ENCODE assay signal across 8 mouse cellular contexts in the genomic region with DNA sequence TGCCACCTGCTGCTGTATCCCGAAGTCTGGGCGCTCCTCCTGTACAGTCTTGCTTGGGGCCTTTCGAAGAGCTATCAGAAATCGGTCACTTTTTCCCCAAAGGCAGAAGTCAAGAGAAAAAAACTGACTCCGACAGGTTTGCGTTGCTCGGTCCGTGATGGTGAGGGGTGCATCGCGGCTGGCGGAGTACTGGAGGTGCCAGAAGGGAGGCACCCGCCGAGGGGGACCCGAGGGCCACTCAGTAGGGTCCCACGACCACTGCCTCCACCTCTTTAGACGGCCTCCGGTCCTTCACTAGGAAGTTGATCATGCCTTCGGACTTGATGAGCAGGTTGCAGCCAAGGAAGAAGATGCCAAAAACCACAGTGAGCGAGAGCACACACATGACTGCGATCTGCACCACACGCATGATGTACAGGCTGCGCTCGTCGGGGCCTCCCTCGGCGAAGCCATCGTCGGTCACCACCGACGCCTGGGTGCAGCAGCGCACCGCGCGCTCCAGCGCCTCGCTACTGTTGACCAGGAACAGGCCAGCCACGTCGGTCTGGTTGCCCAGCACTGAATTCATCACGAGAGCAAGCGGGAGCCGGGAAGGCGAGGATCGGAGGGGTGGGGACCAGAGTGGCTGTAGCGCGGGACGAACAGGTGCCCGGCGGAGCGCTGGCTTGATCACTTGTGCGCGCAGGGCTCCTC. TPM values are rescaled to one million over a fixed set of nuclear protein-coding genes. Genes with fewer than 3 reads are reported as not detected.
DNase-seq lines count a peak whose midpoint lies in the region; ATAC-seq lines count a peak whose summit lies in the region.

No protein-coding gene starts in this region.

- peak overlapping the region; percentile 26 for H3K27ac ChIP-seq in kidney, embryonic 16.5 days (ENCODE audit: low read length)
- H3K27ac ChIP-seq in embryonic facial prominence, embryonic 12.5 days = 0 out of 2 replicates have a peak overlapping the region, but pooled peaks have one; percentile 30
- H3K27ac ChIP-seq in midbrain, embryonic 13.5 days = peak overlapping the region; percentile 56

- peak overlapping the region; percentile 46 for H3K4me3 ChIP-seq in kidney, embryonic 16.5 days (ENCODE audit: low read length)
- peak overlapping the region; percentile 49 for H3K4me3 ChIP-seq in embryonic facial prominence, embryonic 12.5 days
- H3K4me3 ChIP-seq in midbrain, embryonic 13.5 days (replicated peaks) = peak overlapping the region; percentile 54

- H3K9ac ChIP-seq in kidney, embryonic 16.5 days (replicated peaks; ENCODE audit: low read length) = peak overlapping the region; percentile 47
- peak overlapping the region; percentile 53 for H3K9ac ChIP-seq in embryonic facial prominence, embryonic 12.5 days
- H3K9ac ChIP-seq in midbrain, embryonic 13.5 days (replicated peaks) = peak overlapping the region; percentile 69

- H3K4me1 ChIP-seq in kidney, embryonic 16.5 days (ENCODE audit: insufficient read depth, low read length) = peaks cover 12% of the 10 kb centered on the region; the same call in 1 of the 2 replicates
- H3K4me1 ChIP-seq in embryonic facial prominence, embryonic 12.5 days = peaks cover 9% of the 10 kb centered on the region; the same call in 1 of the 2 replicates
- H3K4me1 ChIP-seq in midbrain, embryonic 13.5 days (replicated peaks) = peaks cover 30% of the 10 kb centered on the region

- no peaks in the 10 kb centered on the region for H3K9me3 ChIP-seq in kidney, embryonic 16.5 days (ENCODE audit: low read length)
- no peaks in the 10 kb centered on the region for H3K9me3 ChIP-seq in embryonic facial prominence, embryonic 12.5 days
- no peaks in the 10 kb centered on the region for H3K9me3 ChIP-seq in midbrain, embryonic 13.5 days

- peak overlapping the region; percentile 62 for H3K4me2 ChIP-seq in kidney, embryonic 16.5 days (replicated peaks; ENCODE audit: low read depth, low read length)
- H3K4me2 ChIP-seq in embryonic facial prominence, embryonic 12.5 days (replicated peaks) = peak overlapping the region; percentile 89
- peak overlapping the region; percentile 76 for H3K4me2 ChIP-seq in midbrain, embryonic 13.5 days (replicated peaks)

- no peak for DNase-seq in kidney, postnatal 36 days
- peak; percentile 32 for DNase-seq in ZHBTc4 (ENCODE audit: low read depth, low spot score)
- peak; percentile 0 for DNase-seq in induced T-regulatory cell, adult 2 months (ENCODE audit: low read depth)
- no peak for DNase-seq in adrenal gland, postnatal 10 days
- no peak for DNase-seq in T-cell, adult 2 months (ENCODE audit: low spot score)

- 1% methylated on average over 51 of the region's 51 CpGs for WGBS in kidney, embryonic 16.5 days
- 2% methylated on average over 51 of the region's 51 CpGs for WGBS in embryonic facial prominence, embryonic 12.5 days
- 1% methylated on average over 51 of the region's 51 CpGs for WGBS in midbrain, embryonic 13.5 days

- H3K36me3 ChIP-seq in kidney, embryonic 16.5 days (ENCODE audit: insufficient read depth, low read length) = no peaks in the 10 kb centered on the region
- H3K36me3 ChIP-seq in embryonic facial prominence, embryonic 12.5 days = no peaks in the 10 kb centered on the region
- H3K36me3 ChIP-seq in midbrain, embryonic 13.5 days = no peaks in the 10 kb centered on the region

- ATAC-seq in kidney, embryonic 16.5 days (ENCODE audit: low FRiP score, low TSS enrichment) = peak; percentile 73
- peak; percentile 44 for ATAC-seq in embryonic facial prominence, embryonic 12.5 days (ENCODE audit: insufficient number of reproducible peaks, insufficient read depth, low FRiP score, low TSS enrichment)
- peak; percentile 81 for ATAC-seq in midbrain, embryonic 13.5 days

- peaks cover 24% of the 10 kb centered on the region for H3K27me3 ChIP-seq in kidney, embryonic 16.5 days (ENCODE audit: insufficient read depth, low read length)
- peaks cover 28% of the 10 kb centered on the region for H3K27me3 ChIP-seq in embryonic facial prominence, embryonic 12.5 days
- peaks cover 28% of the 10 kb centered on the region; the same call in 1 of the 2 replicates for H3K27me3 ChIP-seq in midbrain, embryonic 13.5 days

RNA-seq across cellular contexts. Expression of a gene that starts 0.5 kb away (rescaled TPM):
- polyA plus RNA-seq in kidney, embryonic 16.5 days (2015; fragmentation: Nextera tagmentation; extraction: Ambion mirVana) = 86.6 and 87.7 TPM in 2 replicates
- 41.4 and 41.9 TPM in 2 replicates for polyA plus RNA-seq in embryonic facial prominence, embryonic 12.5 days (2016; fragmentation: Nextera tagmentation; extraction: Ambion mirVana)
- 65.8 and 71.4 TPM in 2 replicates for polyA plus RNA-seq in midbrain, embryonic 13.5 days (2015; fragmentation: Nextera tagmentation; extraction: Ambion mirVana)
- total RNA-seq in adrenal gland, postnatal 10 days (2021) = 1 to 10 TPM in 1 of 2 experiments, under 1 TPM in 1; 0.48 to 1.8 TPM

Comparison
In these comparisons a context has a peak if more than half of its experiments do, and no peak if none do; other contexts are left out.
1. DNase-seq: peak in ZHBTc4 (single experiment) and induced T-regulatory cell, adult 2 months (single experiment); none in kidney, postnatal 36 days (0 of 2), adrenal gland, postnatal 10 days (single experiment) and T-cell, adult 2 months (single experiment).
2. Peak in every context shown above with its lines, with median percentiles within 50 percentile points of each other: ATAC-seq, H3K27ac ChIP-seq, H3K4me2 ChIP-seq, H3K4me3 ChIP-seq and H3K9ac ChIP-seq.